Mouse (Mus musculus) kidney, embryonic 15.5 days (tissue): ENCODE measurements around the gene Tas2r120. TPM values are rescaled to one million over a fixed set of nuclear protein-coding genes. Genes with fewer than 3 reads are reported as not detected.
"Not testable (repeated sequence)": the region's sequence is repeated elsewhere in the genome, so short reads cannot be mapped to it uniquely, and the experiment has no call there.

Source experiments
- ATAC-seq: fragments of 200-750 bp; cut with Nextera tagmentation; replicated peaks from 2 replicates; pipeline ENCODE4 v1.8.0; 2017; ENCODE audit warnings: moderate TSS enrichment; ENCODE audit not compliant: low FRiP score
- H3K27ac ChIP-seq: fragments of 300-500 bp; sonication (generic); 2 replicates; pipeline ENCODE4 v1.5.1; 2015; ENCODE audit warnings: mild to moderate bottlenecking, inconsistent platforms
- H3K27me3 ChIP-seq: fragments of 300-500 bp; sonication (generic); 2 replicates; pipeline ENCODE4 v1.6.1; 2015; ENCODE audit warnings: inconsistent platforms
- H3K36me3 ChIP-seq: fragments of 300-500 bp; sonication (generic); 2 replicates; pipeline ENCODE4 v1.6.1; 2015; ENCODE audit warnings: inconsistent platforms
- H3K4me1 ChIP-seq: fragments of 300-500 bp; sonication (generic); 2 replicates; pipeline ENCODE4 v1.6.1; 2015; ENCODE audit warnings: inconsistent platforms
- H3K4me2 ChIP-seq: fragments of 300-500 bp; sonication (generic); 2 replicates; pipeline ENCODE4 v1.6.1; 2015; ENCODE audit warnings: moderate library complexity, mild to moderate bottlenecking, inconsistent platforms
- H3K4me3 ChIP-seq: fragments of 300-500 bp; sonication (generic); replicated peaks from 2 replicates; pipeline ENCODE4 v1.5.1; 2015; ENCODE audit warnings: mild to moderate bottlenecking, inconsistent platforms
- H3K9ac ChIP-seq: fragments of 300-500 bp; sonication (generic); 2 replicates; pipeline ENCODE4 v1.6.1; 2015; ENCODE audit warnings: mild to moderate bottlenecking, inconsistent platforms
- H3K9me3 ChIP-seq: fragments of 300-500 bp; sonication (generic); replicated peaks from 2 replicates; pipeline ENCODE4 v1.6.1; 2016; ENCODE audit warnings: inconsistent platforms
- WGBS: fragments of 180-500 bp; shearing (Covaris S2); methylation state at CpG from one replicate; pipeline ENCODE4 v1.1.7; 2015; ENCODE audit warnings: mixed read lengths; 5-methylcytosine and 5-hydroxymethylcytosine counted together
- polyA plus RNA-seq: library from polyadenylated mRNA; unstranded; fragments of >200 nt; fragmentation: Nextera tagmentation; extraction: Ambion mirVana; gene quantifications from 2 replicates; pipeline ENCODE4 v1.2.1, GENCODE M21; 2015

Gene Tas2r120
- not detected in 2 replicates for polyA plus RNA-seq

DNA sequence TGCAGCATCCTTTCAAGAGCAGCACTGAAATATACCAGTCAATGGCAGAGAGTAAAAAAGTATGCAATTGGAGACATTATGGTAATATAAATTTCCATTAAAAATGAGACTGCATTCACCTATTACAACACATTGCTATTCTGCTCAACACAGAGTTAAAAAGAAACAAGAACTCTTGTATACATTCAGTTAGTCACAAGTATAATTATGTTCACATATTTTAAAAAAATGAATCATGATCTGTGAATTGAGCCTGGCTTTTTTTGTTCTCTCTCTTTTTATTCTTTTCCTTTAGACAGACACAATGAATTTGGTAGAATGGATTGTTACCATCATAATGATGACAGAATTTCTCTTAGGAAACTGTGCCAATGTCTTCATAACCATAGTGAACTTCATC, at the start of gene Tas2r120:
Gene Tas2r120, plus strand, starts transcription at position 301 of the 400 bp plus-strand sequence.
- H3K4me2 ChIP-seq = no peak within 1 kb of the TSS
- H3K27ac ChIP-seq = no peak within 1 kb of the TSS
- no peak within 1 kb of the TSS for H3K4me3 ChIP-seq
- H3K9me3 ChIP-seq = no peaks in the 10 kb centered on the region
- no peaks in the 10 kb centered on the region for H3K36me3 ChIP-seq
- H3K4me1 ChIP-seq = no peaks in the 10 kb centered on the region
- no peak within 1 kb of the TSS for H3K9ac ChIP-seq
- ATAC-seq = no peak
- H3K27me3 ChIP-seq = no peaks in the 10 kb centered on the region

DNA sequence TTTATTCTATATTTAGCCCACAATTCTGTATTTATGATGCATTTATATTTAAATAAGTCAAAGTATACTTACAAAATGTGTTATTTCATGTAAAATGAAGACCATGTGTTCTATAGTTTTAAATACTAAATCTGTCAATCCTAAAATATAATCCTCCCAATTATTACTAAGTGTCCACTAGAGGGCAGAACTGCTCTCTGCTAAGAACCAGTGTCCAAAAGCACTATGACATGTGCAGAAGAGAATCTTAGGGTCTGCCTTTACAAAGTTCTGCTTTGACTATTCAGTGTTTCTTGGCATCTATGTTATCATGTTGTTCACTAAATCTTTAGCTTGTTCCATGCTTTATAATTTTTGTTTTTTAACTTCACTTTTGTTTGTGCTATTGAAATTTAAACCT, 7.4 kb upstream of the Tas2r120 start:
- Histone ChIP-seq H3K27me3 (no peaks in the 10 kb centered on the region), H3K36me3 (no peaks in the 10 kb centered on the region), H3K9me3 (no peaks in the 10 kb centered on the region), H3K4me2 (no peak overlapping the region), H3K4me1 (no peaks in the 10 kb centered on the region), H3K9ac (no peak overlapping the region), H3K27ac (no peak overlapping the region), H3K4me3 (no peak overlapping the region)
- no peak for ATAC-seq

DNA sequence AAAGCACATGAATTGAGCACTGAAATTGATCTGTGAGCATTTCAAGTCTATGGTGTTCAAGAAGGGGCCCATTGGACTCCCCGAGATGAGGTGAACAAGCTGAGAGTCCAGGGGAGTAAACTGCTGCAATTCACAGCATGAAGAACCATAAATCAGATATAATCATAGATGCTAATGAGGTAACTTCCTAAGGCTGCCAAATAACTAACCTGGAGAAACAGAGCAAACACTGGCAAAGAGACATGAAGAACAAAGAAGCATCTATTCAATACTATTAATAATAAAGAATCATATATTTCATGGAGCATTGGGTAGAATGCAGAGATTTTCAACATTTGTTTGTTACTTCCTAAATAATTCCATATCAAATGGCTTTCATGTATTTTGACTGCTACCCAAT, 5.3 kb upstream of the Tas2r120 start, which contains the start of gene A630073D07Rik:
Gene A630073D07Rik, minus strand, starts transcription at position 101 of the 400 bp plus-strand sequence.
- no peaks in the 10 kb centered on the region for H3K4me1 ChIP-seq
- no peak for ATAC-seq
- H3K27me3 ChIP-seq = no peaks in the 10 kb centered on the region
- no peak within 1 kb of the TSS for H3K27ac ChIP-seq
- 72% methylated on average over 1 of the region's 1 CpGs for WGBS
- no peak within 1 kb of the TSS for H3K9ac ChIP-seq
- H3K4me2 ChIP-seq = no peak within 1 kb of the TSS
- H3K9me3 ChIP-seq = no peaks in the 10 kb centered on the region
- H3K4me3 ChIP-seq = no peak within 1 kb of the TSS
- H3K36me3 ChIP-seq = no peaks in the 10 kb centered on the region

DNA sequence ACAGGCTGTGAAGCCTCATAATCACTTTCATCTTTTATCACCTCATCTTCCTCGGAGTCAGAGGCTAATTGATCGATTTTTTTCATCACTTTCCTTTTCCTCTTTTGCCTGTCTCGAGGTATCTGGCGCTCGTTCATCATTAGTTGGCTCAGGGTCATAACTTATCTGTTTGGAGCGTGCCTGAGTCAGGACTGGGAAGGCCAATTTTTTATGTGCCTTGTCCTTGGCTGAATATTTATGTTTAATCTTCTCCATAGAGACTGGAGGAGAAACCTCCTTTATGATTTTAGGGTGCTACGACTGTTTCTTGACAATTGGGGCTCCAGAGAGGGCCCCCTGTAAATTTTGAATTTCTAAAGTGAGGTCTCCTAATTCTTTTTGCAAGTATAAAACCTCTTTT, 34.8 kb downstream of the Tas2r120 start:
- H3K4me1 ChIP-seq, H3K9ac ChIP-seq, H3K9me3 ChIP-seq, ATAC-seq, H3K27me3 ChIP-seq, H3K36me3 ChIP-seq, H3K4me2 ChIP-seq, H3K27ac ChIP-seq, H3K4me3 ChIP-seq: not testable (repeated sequence)
- WGBS = 75% methylated on average over 7 of the region's 7 CpGs

DNA sequence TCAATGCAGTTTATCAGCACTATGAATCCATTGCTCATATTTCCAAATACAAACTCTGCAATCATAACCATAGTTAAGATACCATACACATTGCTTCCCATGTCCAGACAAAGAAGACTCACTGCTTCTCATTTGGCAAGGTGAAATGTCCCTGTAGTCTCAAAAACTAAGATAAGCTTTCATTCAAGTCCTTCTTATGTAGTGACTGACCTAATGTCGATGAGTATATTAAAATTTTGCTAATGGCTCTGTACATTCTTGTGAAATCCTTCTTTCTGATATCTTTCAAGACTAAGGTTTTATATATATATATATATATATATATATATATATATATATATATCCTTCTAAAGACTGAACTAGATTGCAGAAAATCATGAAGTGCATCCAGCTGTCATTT, 44.2 kb downstream of the Tas2r120 start, which contains the start of gene Tas2r121:
Gene Tas2r121, minus strand, starts transcription at position 101 of the 400 bp plus-strand sequence.
- ATAC-seq = no peak
- 89% methylated on average over 1 of the region's 1 CpGs for WGBS
- H3K9ac ChIP-seq = no peak within 1 kb of the TSS

More for the DNA sequence above, 44.2 kb downstream of the Tas2r120 start, which contains the start of gene Tas2r121:
- no peaks in the 10 kb centered on the region for H3K36me3 ChIP-seq
- no peaks in the 10 kb centered on the region for H3K27me3 ChIP-seq
- H3K9me3 ChIP-seq = no peaks in the 10 kb centered on the region
- H3K4me3 ChIP-seq = no peak within 1 kb of the TSS
- no peak within 1 kb of the TSS for H3K4me2 ChIP-seq
- no peak within 1 kb of the TSS for H3K27ac ChIP-seq
- no peaks in the 10 kb centered on the region for H3K4me1 ChIP-seq

Other genes starting within 250 kb of the Tas2r120 start
- not detected in 2 replicates for gene Prh1, start 87.1 kb upstream of the Tas2r120 start, polyA plus RNA-seq
- not detected in 2 replicates for gene Prp2, start 61.0 kb upstream of the Tas2r120 start, polyA plus RNA-seq
- gene A630073D07Rik, start 5.4 kb upstream of the Tas2r120 start, polyA plus RNA-seq = not detected in 2 replicates
- not detected in 2 replicates for gene Tas2r121, start 44.1 kb downstream of the Tas2r120 start, polyA plus RNA-seq
- not detected in 2 replicates for gene Tas2r122, start 55.0 kb downstream of the Tas2r120 start, polyA plus RNA-seq
- not detected in 2 replicates for gene Tas2r115, start 81.1 kb downstream of the Tas2r120 start, polyA plus RNA-seq
- gene Tas2r124, start 97.8 kb downstream of the Tas2r120 start, polyA plus RNA-seq = not detected in 2 replicates
- not detected in 2 replicates for gene Tas2r102, start 105.2 kb downstream of the Tas2r120 start, polyA plus RNA-seq
- not detected in 2 replicates for gene Tas2r136, start 121.2 kb downstream of the Tas2r120 start, polyA plus RNA-seq
- gene Tas2r117, start 145.9 kb downstream of the Tas2r120 start, polyA plus RNA-seq = not detected in 2 replicates
- not detected in 2 replicates for gene Tas2r123, start 190.2 kb downstream of the Tas2r120 start, polyA plus RNA-seq
- gene Tas2r116, start 198.5 kb downstream of the Tas2r120 start, polyA plus RNA-seq = not detected in 2 replicates
- not detected in 2 replicates for gene Tas2r110, start 211.1 kb downstream of the Tas2r120 start, polyA plus RNA-seq
- not detected in 2 replicates for gene Tas2r113, start 236.1 kb downstream of the Tas2r120 start, polyA plus RNA-seq